Mouse (Mus musculus) olfactory bulb, adult 2 months (tissue): ENCODE results near the gene Jade1. TPM values are rescaled to one million over a fixed set of nuclear protein-coding genes. Genes with fewer than 3 reads are reported as not detected.

Experiments
- H3K27ac ChIP-seq: fragments of 200-500 bp; 2 replicates; pipeline ENCODE4 v1.5.1; 2012; ENCODE audit warnings: low read depth, low read length; ENCODE audit not compliant: insufficient read depth
- H3K4me1 ChIP-seq: fragments of 200-500 bp; 2 replicates; pipeline ENCODE4 v1.6.1; 2012; ENCODE audit warnings: low read length; ENCODE audit not compliant: control insufficient read depth, insufficient read depth
- H3K4me3 ChIP-seq: fragments of 200-500 bp; 2 replicates; pipeline ENCODE4 v1.5.1; 2012; ENCODE audit warnings: mild to moderate bottlenecking, low read depth, low read length, moderate library complexity; ENCODE audit not compliant: insufficient read depth
- CTCF ChIP-seq: fragments of 200-500 bp; IDR thresholded peaks from 2 replicates; pipeline ENCODE4 v1.5.1; 2012; ENCODE audit warnings: low read depth, mild to moderate bottlenecking, low read length, moderate library complexity; ENCODE audit not compliant: insufficient read depth
- POLR2A ChIP-seq: fragments of 200-500 bp; IDR thresholded peaks from 2 replicates; pipeline ENCODE4 v1.6.1; 2012; ENCODE audit warnings: mild to moderate bottlenecking, low read depth, low read length, moderate library complexity; ENCODE audit not compliant: insufficient read depth
- WGBS: fragments of 180-500 bp; shearing (Covaris S2); methylation state at CpG from one replicate; pipeline ENCODE4 v1.1.7; 2018; 5-methylcytosine and 5-hydroxymethylcytosine counted together
- polyA plus RNA-seq: library from polyadenylated mRNA; stranded (reverse); fragments of >200 nt; gene quantifications from 2 replicates; pipeline ENCODE4 v1.2.4, GENCODE M21; 2012; ENCODE audit warnings: low replicate concordance; ENCODE audit not compliant: missing spikeins, insufficient read depth, insufficient read length

Gene Jade1
- not detected in 2 replicates for polyA plus RNA-seq

DNA sequence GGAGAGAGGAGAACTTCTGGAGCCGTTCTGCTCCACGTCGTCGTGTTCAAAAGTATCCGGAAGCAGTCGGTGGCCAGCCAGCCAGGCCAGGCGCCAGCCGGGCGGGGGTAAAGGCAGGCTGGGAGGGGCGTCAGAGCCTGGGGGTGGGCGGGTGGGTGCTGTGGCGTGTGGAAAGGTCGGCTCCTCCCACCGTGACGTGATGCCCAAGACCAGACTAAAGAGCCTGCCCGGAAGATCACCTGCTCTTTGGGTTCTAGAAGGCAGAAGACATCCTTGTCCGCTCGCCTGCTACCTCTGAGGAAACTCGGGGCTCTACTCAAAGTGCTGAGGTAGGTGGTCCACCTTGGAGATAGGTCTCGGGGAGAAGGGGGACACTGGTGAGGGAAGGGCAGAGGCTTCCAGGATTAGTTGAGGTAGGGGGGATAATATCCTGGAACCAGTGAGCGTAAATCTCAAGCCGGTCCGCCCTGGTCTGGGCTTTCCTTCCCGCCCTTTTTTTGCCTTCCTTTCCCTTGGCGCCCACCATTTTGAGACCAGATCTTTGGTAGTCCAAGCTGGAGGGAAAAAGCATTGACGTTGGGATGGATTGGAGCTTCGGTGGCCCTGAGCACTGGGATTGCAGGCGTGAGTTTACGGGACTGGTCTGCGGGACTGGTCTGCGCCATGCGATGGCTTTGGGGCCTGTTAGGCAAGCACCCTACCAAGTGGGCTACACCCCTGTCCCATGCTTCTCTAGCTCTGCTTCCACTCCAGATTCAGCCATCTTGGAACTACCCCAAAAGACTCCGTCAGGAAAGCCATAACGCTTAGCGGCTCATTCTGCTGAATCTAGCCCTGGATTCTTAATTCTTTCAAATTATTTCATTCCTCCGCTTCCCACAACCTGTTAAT lies at the start of gene Jade1:
Gene Jade1, plus strand, starts transcription at position 241 of the 891 bp plus-strand sequence.
- Histone ChIP-seq H3K4me3 (no peak within 1 kb of the TSS), H3K27ac (no peak within 1 kb of the TSS), H3K4me1 (peaks cover 8% of the 10 kb centered on the region; the same call in 1 of the 2 replicates)
- TF ChIP-seq POLR2A (no peak), CTCF (no peak)
- WGBS, result 97% methylated on average over 36 of the region's 36 CpGs

DNA sequence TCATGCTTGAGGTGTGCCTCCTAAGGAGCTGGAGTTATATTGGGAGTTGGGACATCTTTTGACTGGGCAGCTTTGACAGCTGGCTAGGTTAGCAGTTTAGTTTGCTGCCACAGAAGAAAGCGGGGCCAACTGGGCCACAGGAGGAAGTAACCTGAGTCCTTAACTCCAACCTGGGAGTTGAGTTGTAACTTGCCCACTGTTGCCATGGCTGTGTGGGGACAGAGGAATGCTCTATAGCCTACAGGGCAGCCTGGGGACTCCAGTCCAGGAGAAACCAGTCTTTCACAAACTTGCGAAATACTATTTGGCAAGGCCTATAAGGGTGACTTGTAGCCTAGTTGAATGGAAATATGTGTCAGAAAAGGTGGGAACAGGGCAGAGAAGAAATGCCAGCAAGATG lies 46.1 kb upstream of the Jade1 start:
- Histone ChIP-seq H3K27ac (no peak overlapping the region), H3K4me1 (peaks cover 7% of the 10 kb centered on the region), H3K4me3 (no peak overlapping the region)
- WGBS, result 95% methylated on average over 2 of the region's 2 CpGs
- TF ChIP-seq CTCF, result no peak
- no peak for TF ChIP-seq POLR2A

DNA sequence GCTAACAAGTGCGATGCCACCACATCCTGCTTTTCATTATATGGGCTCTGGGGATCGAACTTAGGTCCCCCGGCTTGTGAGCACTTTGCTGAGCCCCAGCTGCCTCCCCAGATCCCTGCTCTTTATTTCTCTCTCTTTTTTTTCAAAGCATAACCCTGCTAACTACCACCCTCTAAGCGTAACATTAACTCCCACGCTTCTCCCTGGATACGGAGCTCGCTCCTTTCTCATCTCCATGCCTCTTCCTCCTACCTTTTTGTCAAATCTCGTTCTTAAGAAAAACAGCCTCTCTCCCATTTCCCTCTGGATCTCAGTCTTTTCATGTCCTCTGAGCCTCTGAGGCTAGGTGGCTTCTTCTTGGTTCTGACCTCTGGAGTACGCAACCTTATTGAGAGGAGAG lies 45.3 kb upstream of the Jade1 start:
- no peak overlapping the region for H3K4me3 ChIP-seq
- no peak for TF ChIP-seq POLR2A
- no peak for TF ChIP-seq CTCF
- WGBS, result 53% methylated on average over 9 of the region's 9 CpGs

DNA sequence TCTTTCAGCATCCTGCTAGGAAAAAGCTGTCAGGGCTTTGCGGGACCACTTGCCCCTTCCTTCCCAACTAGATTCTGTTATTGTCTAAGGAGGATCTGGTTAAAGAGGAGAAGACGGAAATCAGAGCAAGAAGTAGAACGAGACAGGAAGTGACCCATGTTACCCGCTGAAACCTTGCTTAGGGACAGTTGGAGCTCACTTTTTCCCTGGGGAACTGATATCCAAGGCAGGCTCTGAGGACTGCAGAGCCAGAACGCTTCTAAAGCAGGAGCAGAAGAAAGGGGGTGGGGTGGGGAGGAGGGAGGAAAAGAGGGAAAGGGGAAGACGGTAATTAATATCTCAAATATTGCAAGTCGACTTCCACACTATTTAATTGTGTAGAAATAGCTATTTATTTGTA lies 44.8 kb upstream of the Jade1 start:
- Histone ChIP-seq H3K27ac (peak overlapping the region; percentile 46; the same call in 1 of the 2 replicates), H3K4me3 (no peak overlapping the region), H3K4me1 (peaks cover 10% of the 10 kb centered on the region)
- 43% methylated on average over 7 of the region's 7 CpGs for WGBS
- TF ChIP-seq POLR2A (no peak), CTCF (no peak)

More for the DNA sequence above, 45.3 kb upstream of the Jade1 start:
- Histone ChIP-seq H3K27ac (peak overlapping the region; percentile 46), H3K4me1 (peaks cover 10% of the 10 kb centered on the region)

DNA sequence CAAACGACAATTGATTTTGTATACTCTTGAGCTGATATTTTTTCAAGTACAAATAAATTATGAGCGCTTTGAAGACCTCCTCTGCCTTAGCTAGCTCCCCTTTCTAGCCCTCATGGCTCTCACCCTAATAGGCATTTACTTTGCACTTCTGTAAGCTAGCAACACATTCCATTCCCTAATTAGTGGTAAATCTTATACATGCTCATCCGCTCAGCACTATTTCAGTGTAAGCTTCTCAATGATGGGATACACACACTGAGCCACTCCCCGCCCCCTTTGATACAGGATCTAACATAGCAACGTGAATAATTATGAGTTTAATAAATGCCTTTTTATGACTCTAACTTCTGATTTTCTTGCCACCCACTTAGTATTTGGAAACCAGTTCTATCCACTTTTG lies 41.5 kb upstream of the Jade1 start:
- peaks cover 10% of the 10 kb centered on the region for H3K4me1 ChIP-seq
- TF ChIP-seq CTCF (no peak), POLR2A (no peak)
- no peak overlapping the region for H3K27ac ChIP-seq
- WGBS, result 40% methylated on average over 5 of the region's 5 CpGs
- no peak overlapping the region for H3K4me3 ChIP-seq

- no peak overlapping the region for H3K27ac ChIP-seq
- no peak overlapping the region for H3K4me3 ChIP-seq
- TF ChIP-seq CTCF (no peak), POLR2A (no peak)
- H3K4me1 ChIP-seq, result peaks cover 7% of the 10 kb centered on the region
- 66% methylated on average over 11 of the region's 11 CpGs for WGBS
Measured at GRCm38 (mm10) chr3:41514683-41515305, 40.7 kb upstream of the Jade1 start.

DNA sequence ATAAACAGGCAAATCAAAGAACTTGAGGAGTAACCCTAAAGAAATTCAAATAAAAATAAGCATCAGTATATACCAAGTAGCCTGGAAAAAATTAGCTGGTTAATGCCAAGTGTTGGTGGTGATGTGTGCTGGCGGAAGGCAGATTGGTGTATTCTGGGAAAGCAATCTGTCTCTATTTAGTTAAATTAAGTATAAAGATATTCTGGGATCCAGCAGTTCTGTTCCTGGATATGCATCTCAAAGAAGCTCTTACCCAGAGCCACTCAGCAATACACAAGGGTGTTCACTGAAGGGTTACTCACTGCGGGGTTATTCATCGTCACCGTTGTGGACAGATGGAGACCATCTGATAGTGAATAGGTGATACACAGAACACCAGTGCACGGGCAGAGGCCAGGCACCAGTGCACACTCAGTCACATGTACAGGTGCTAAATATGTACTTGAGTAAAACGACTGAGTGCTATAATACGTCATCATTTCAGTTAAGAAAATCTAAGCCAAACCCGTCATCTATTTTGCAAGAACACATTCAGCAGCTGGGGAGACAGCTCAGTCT lies 38.5 kb upstream of the Jade1 start:
- Histone ChIP-seq H3K4me3 (no peak overlapping the region), H3K27ac (no peak overlapping the region), H3K4me1 (peaks cover 3% of the 10 kb centered on the region; the same call in 1 of the 2 replicates)
- TF ChIP-seq POLR2A (no peak), CTCF (no peak)
- WGBS, result 52% methylated on average over 8 of the region's 8 CpGs

- Histone ChIP-seq H3K4me3 (no peak overlapping the region), H3K4me1 (peaks cover 3% of the 10 kb centered on the region), H3K27ac (no peak overlapping the region)
- TF ChIP-seq POLR2A, result no peak
- no peak for TF ChIP-seq CTCF
- 90% methylated on average over 4 of the region's 4 CpGs for WGBS
Measured at GRCm38 (mm10) chr3:41520925-41521324, 34.6 kb upstream of the Jade1 start.

GRCm38 (mm10) chr3:41521733-41522132 lies 33.8 kb upstream of the Jade1 start:
- TF ChIP-seq POLR2A (no peak), CTCF (no peak)
- Histone ChIP-seq H3K4me1 (peaks cover 3% of the 10 kb centered on the region), H3K4me3 (no peak overlapping the region), H3K27ac (no peak overlapping the region)
- WGBS, result 42% methylated on average over 3 of the region's 3 CpGs
